Mouse (Mus musculus) bone marrow macrophage, adult 2 months (primary cell): ENCODE results near the gene Krba1.

Experiments
- CTCF ChIP-seq: IDR thresholded peaks from 2 replicates; pipeline ENCODE4 v1.5.1; 2012; ENCODE audit warnings: low read depth, mild to moderate bottlenecking, low read length, moderate library complexity
- POLR2A ChIP-seq: IDR thresholded peaks from 2 replicates; pipeline ENCODE4 v1.6.1; 2012; ENCODE audit warnings: mild to moderate bottlenecking, low read depth, low read length, borderline replicate concordance

GRCm38 (mm10) chr6:48439654-48440053 lies 44.3 kb downstream of the Krba1 start:
- TF ChIP-seq POLR2A: no peak
- no peak for TF ChIP-seq CTCF
